Mouse (Mus musculus) olfactory bulb, adult 2 months (tissue): ENCODE measurements around the gene Gprin2.

Experiments
- CTCF ChIP-seq: fragments of 200-500 bp; IDR thresholded peaks from 2 replicates; pipeline ENCODE4 v1.5.1; 2012; ENCODE audit warnings: low read depth, mild to moderate bottlenecking, low read length, moderate library complexity; ENCODE audit not compliant: insufficient read depth
- POLR2A ChIP-seq: fragments of 200-500 bp; IDR thresholded peaks from 2 replicates; pipeline ENCODE4 v1.6.1; 2012; ENCODE audit warnings: mild to moderate bottlenecking, low read depth, low read length, moderate library complexity; ENCODE audit not compliant: insufficient read depth

DNA sequence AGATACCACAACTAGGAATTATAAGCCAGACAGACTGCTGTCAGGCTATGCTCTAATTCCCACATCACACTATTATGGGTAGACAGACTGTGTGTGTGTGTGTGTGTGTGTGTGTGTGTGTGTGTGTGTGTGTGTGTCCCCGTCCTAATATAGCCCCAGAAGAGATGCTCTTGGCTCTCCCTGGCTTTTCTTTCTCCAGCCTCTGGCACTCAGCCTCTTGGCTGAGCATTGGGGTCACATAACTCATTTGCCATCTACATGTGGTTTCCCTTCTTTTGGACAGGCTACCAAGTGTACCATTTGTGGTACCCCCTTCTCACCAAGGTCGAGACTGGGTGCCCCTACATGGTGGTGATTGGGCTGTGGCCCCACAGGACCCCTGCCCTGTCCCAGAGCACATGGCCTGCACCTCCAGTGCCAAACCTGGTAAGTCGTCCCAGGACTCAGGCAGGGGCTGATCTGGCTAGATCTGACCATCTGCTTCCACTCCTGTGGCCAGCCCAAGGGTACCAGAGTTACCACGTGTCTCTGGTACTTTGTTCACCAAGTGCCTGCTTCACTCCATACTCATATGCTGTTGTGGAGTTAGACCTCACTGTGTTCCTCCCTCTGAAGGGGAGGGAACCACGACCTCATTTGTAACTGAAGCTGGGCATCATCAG, 20.1 kb upstream of the Gprin2 start:
- TF ChIP-seq CTCF = no peak
- no peak for TF ChIP-seq POLR2A
